Mouse (Mus musculus): ENCODE data around the gene Fah. TPM values are rescaled to one million over a fixed set of nuclear protein-coding genes. Genes with fewer than 3 reads are reported as not detected.

The Fah gene
- total RNA-seq (2021): 47.5 and 99.3 TPM in 2 replicates
- long read RNA-seq, experiment 1, transcript Fah-201 (14 exons, 1,585 nt): major isoform, 40 of 55 reads
- long read RNA-seq, experiment 1, partial matches to known transcripts: 8 of 55 reads
- long read RNA-seq, experiment 1, other reads (novel, unspliced or antisense): 7 of 55 reads
- long read RNA-seq, experiment 2, transcript Fah-201 (14 exons, 1,585 nt): major isoform, 63 of 84 reads
- long read RNA-seq, experiment 2, partial matches to known transcripts: 16 of 84 reads
- long read RNA-seq, experiment 2, other reads (novel, unspliced or antisense): 5 of 84 reads

- peak; percentile 77 for DNase-seq
Observed at GRCm38 (mm10) chr7:84606293-84606749, at the start of gene Fah. TSS of gene Fah (minus strand) at chr7:84606722.

- DNase-seq: no peak
Observed at GRCm38 (mm10) chr7:84652740-84653139, 46.2 kb upstream of the Fah start.

- DNase-seq: no peak
Observed at GRCm38 (mm10) chr7:84651987-84652321, 45.4 kb upstream of the Fah start.

GRCm38 (mm10) chr7:84651303-84651986 is 44.9 kb upstream of the Fah start:
- no peak for DNase-seq

- no peak for DNase-seq
Observed at GRCm38 (mm10) chr7:84649016-84649415, 42.5 kb upstream of the Fah start.

- DNase-seq: no peak
Observed at GRCm38 (mm10) chr7:84646256-84646655, 39.7 kb upstream of the Fah start.

GRCm38 (mm10) chr7:84643270-84643998 is 36.9 kb upstream of the Fah start:
- DNase-seq: no peak

- no peak for DNase-seq
Observed at GRCm38 (mm10) chr7:84642159-84642928, 35.8 kb upstream of the Fah start.

GRCm38 (mm10) chr7:84636939-84637338 is 30.4 kb upstream of the Fah start:
- no peak for DNase-seq

- no peak for DNase-seq
Observed at GRCm38 (mm10) chr7:84631878-84632277, 25.4 kb upstream of the Fah start.

GRCm38 (mm10) chr7:84623718-84624117 is 17.2 kb upstream of the Fah start:
- no peak for DNase-seq

GRCm38 (mm10) chr7:84620956-84621355 is 14.4 kb upstream of the Fah start:
- no peak for DNase-seq

GRCm38 (mm10) chr7:84618951-84619350 is 12.4 kb upstream of the Fah start:
- DNase-seq: no peak

- DNase-seq: no peak
Observed at GRCm38 (mm10) chr7:84612445-84612844, 5.9 kb upstream of the Fah start.

GRCm38 (mm10) chr7:84611609-84612008 is 5.1 kb upstream of the Fah start:
- DNase-seq: no peak

GRCm38 (mm10) chr7:84605704-84606292 is 724 bp downstream of the Fah start:
- peak; percentile 94 for DNase-seq

- peak; percentile 24 for DNase-seq
Observed at GRCm38 (mm10) chr7:84605033-84605687, 1.4 kb downstream of the Fah start.

GRCm38 (mm10) chr7:84604501-84604900 is 2.0 kb downstream of the Fah start:
- DNase-seq: peak; percentile 43

GRCm38 (mm10) chr7:84601331-84601730 is 5.2 kb downstream of the Fah start:
- DNase-seq: no peak

GRCm38 (mm10) chr7:84600631-84601030 is 5.9 kb downstream of the Fah start:
- DNase-seq: no peak

- DNase-seq: no peak
Observed at GRCm38 (mm10) chr7:84596633-84597032, 9.9 kb downstream of the Fah start.
